Mouse (Mus musculus) bone marrow macrophage, adult 2 months (primary cell): Measurements from ENCODE around the gene Dclk3.

Experiments
- CTCF ChIP-seq: IDR thresholded peaks from 2 replicates; pipeline ENCODE4 v1.5.1; 2012; ENCODE audit warnings: low read depth, mild to moderate bottlenecking, low read length, moderate library complexity
- POLR2A ChIP-seq: IDR thresholded peaks from 2 replicates; pipeline ENCODE4 v1.6.1; 2012; ENCODE audit warnings: mild to moderate bottlenecking, low read depth, low read length, borderline replicate concordance

DNA sequence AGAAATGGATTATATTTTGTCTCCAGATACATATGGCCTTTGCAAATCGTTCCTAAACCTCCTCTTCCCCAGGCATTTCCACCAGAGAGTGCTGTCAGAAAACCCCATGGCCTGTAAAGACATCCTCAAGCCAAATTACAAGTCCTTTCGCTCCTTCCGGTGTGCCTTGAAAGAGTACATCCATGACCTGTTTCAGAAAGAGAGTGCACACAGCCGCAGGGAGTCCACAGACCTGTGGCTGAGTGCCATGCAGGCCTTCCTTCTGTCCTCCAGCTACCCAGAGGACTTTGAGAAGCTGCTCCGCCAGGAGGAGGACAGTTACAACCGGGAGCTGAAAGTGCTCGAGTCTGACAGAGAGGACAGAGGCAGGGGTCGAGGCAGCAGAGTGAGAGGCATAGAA is 47.8 kb upstream of the Dclk3 start:
- TF ChIP-seq CTCF (no peak), POLR2A (no peak)
